Mouse (Mus musculus): ENCODE measurements around the gene Ncoa7.

Gene Ncoa7

DNA sequence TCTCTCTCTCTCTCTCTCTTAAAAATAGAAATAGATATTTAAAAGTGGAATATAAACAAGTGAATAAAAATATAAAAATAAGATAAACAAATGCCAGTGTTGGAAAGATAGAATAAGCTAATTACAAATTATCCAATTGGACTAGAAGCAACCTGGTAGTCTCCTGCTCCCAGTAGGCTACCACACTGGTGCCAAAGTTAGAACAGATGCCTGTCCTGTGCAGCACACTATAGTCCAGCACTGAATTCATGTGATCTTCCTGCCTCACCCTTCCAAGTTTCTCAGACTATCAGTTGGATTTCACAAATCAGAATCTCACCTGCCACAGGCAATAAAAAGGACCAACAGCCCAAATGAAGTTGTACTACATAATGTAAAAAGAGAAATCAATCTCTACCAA lies 59.9 kb downstream of the Ncoa7 start:
- no peak for DNase-seq

GRCm38 (mm10) chr10:30738403-30738802 lies 64.7 kb downstream of the Ncoa7 start:
- DNase-seq: no peak

DNA sequence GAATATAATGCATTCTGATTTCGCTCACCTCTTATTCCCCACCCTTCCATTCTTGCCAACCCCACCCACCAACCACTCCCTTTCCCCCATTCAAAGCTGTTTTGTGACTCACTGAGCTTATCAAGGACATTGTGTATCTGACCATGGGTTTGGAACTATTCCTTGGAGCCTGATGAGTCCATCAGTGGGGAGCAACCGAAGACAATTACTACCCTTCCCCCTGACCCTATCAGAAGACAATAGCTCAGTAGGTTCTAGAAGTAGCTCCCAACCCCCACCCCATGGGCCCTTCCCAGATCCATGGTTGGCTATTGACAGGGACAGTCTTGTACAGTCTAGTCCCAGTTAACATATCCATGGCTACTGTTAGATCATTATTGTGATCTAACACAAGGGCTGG lies 65.8 kb downstream of the Ncoa7 start:
- no peak for DNase-seq

GRCm38 (mm10) chr10:30733148-30733785 lies 69.9 kb downstream of the Ncoa7 start:
- DNase-seq: no peak

GRCm38 (mm10) chr10:30731321-30731914 lies 71.7 kb downstream of the Ncoa7 start:
- no peak for DNase-seq

DNA sequence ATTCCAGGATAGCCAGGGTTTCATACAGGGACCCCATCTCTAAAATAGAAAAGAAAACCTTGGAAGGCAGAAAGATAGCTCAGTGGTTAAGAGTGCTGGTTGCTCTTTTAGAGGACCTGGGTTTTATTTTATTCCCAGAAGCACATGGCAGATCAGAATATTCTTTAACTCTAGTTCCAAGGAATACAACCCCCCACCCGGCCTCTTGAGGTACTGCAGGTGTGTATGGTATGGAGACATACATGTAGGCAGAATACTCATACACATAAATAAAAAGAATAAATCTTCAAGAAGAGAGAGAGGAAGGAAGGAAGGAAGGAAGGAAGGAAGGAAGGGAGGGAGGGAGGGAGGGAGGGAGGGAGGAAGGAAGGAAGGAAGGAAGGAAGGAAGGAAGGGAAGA lies 72.3 kb downstream of the Ncoa7 start:
- DNase-seq: no peak

- DNase-seq: no peak
Observed at GRCm38 (mm10) chr10:30729157-30730096, 73.7 kb downstream of the Ncoa7 start.

GRCm38 (mm10) chr10:30723014-30723413 lies 80.1 kb downstream of the Ncoa7 start:
- no peak for DNase-seq

DNA sequence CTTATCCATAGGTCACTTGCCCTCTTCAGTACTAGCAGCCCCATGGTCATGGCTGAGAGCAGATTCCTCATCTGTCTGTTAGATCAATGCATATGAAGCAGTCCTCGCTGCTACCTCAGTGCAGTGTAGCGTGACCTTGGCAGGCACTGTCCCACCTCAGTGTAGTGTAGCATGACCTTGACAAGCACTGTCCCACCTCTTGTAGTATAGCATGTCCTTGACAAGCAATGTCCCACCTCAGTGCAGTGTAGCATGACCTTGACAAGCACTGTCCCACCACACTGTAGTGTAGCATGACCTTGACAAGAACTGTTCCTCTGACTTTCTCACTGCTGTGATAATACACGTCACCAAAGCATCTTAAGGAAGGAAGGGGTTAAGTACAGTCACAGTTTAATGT lies 82.6 kb downstream of the Ncoa7 start:
- no peak for DNase-seq

GRCm38 (mm10) chr10:30719947-30720346 lies 83.2 kb downstream of the Ncoa7 start:
- DNase-seq: no peak

GRCm38 (mm10) chr10:30718703-30719340 lies 84.3 kb downstream of the Ncoa7 start:
- DNase-seq: peak; percentile 18

DNA sequence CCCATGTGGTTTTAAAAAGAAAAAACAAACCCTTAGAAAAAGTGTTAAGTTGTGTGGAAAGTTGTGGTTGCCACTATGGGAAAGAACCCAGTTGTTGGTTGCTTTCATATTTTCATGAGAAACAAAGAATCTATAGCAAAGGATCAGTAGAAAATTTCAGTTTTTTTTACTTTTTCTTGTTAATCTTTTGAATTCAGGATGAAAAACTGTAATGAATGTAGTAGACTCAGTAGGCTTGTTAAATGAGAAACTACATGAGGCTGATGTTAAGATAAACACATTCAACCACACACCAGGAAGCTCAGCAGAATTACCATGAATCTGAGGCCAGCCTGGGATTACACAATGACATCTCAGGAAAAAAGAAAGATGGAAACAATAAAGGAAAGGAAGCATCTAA lies 87.0 kb downstream of the Ncoa7 start:
- no peak for DNase-seq

DNA sequence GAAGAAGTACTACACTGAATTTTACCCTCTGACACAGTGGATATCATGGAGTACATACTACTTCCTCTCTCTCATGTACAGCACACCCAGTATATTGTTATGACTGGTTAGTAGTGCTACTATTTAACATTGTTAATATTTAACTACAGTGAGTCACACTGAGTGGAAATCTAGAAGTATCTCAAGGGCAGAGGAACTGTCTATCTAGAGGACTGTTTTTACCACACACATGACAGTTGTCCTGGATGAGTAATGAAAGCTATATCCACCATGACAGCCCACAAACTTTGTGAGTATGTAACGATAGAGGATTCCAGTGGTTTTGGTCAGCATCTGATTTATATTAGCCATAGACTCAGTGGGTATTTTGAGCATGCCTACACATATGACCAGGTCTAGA lies 90.6 kb downstream of the Ncoa7 start:
- no peak for DNase-seq

GRCm38 (mm10) chr10:30709846-30710403 lies 93.2 kb downstream of the Ncoa7 start:
- DNase-seq: no peak

GRCm38 (mm10) chr10:30708039-30708438 lies 95.1 kb downstream of the Ncoa7 start:
- DNase-seq: no peak

GRCm38 (mm10) chr10:30702663-30703062 lies 100.5 kb downstream of the Ncoa7 start:
- no peak for DNase-seq

GRCm38 (mm10) chr10:30686862-30687261 lies 116.3 kb downstream of the Ncoa7 start:
- no peak for DNase-seq

DNA sequence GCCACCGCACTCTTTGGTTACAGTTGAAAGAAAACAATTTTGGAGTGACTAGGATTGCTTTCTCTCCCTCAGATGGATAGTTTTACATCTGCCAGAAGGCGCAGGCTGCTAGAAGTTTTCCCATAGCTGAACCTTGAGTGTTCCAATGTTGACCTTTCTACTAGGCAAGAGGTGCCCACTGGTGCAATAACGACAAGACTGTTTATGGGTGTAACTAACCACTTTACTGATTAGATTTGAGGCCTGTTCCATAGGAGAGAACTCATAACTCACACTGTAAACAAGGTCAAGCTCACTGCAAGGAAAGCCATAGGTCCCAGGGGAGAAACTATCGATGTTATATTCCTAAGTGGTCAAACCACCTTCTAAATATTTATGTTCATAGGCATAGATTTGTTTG lies 119.7 kb downstream of the Ncoa7 start:
- no peak for DNase-seq

DNA sequence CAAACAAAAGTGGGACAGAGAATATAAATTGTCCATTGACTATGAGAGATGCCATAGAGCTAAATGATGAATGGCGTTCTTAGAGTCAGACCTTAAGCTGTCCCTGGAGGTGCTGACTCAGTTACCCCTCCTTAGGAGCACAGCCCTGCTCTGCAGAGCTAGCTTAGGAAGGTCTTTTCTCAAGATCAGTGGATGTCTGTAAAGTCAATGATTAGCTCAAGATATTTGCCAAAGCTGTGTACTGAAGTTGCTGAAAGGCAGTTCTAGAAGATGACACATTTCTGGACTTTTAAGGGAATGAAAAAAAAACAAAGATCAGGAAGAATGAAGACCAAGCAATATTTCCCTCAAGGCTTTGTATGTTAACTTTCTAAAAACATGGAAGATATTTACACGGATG lies 123.4 kb downstream of the Ncoa7 start:
- no peak for DNase-seq

DNA sequence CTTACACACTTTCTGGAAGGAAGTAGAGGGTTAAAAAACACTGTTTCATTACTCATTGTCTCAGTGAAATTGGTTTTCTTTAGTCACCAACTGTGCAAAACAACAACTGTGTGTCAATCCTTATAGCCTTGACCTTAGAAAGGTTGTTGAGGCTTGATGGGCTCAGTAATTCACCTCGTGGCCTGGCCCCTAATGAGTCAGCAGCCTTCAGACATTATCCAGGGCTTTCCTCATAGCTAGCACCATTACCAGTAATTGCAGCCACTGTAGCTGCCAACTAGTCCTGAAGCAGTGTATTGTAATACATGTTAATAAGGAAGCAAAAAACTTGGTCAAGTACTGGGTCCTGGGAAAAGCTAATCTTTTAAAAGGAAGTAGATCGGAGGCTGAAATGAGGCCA lies 125.1 kb downstream of the Ncoa7 start:
- no peak for DNase-seq

DNA sequence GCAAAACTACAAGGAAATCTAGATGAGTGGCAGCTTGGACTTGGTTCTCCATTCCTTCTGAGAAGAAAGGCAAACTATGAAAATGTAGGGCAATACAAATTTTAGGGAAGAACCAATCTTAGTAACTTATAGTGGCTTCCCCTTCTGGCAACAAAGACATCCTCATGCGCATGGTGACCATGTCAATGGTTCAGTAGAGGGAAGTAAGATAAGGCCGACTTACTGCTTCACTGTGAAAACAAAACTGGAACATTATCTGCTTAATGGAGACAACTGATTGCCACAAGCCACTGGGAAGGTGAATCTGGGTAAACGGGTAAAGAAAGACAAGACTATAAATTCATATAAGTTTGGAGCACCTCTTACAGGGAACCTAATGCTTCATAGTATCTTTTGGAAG lies 128.3 kb downstream of the Ncoa7 start:
- DNase-seq: no peak

GRCm38 (mm10) chr10:30666580-30666979 lies 136.5 kb downstream of the Ncoa7 start:
- DNase-seq: no peak
